Mouse (Mus musculus) limb, embryonic 14.5 days (tissue): ENCODE measurements at regions not wholly inside any gene's neighbourhood (a gene's known extent, or its start where the extent isn't known, plus 50 kb on each side); places are given as distances from the start of the nearest gene placed in this dataset.

Experiments
- ATAC-seq: fragments of 200-750 bp; cut with Nextera tagmentation; 2 replicates; pipeline ENCODE4 v1.8.0; 2017; ENCODE audit warnings: low read depth, moderate number of reproducible peaks, moderate TSS enrichment; ENCODE audit not compliant: low FRiP score
- DNase-seq: peaks from one replicate; pipeline ENCODE4 v3.0.0-alpha.2; 2015; ENCODE audit warnings: low spot score
- H3K27ac ChIP-seq: fragments of 300-500 bp; sonication (generic); replicated peaks from 2 replicates; pipeline ENCODE4 v1.5.1; 2014; ENCODE audit warnings: low read depth, mild to moderate bottlenecking, low read length, moderate library complexity, mixed read lengths
- H3K27me3 ChIP-seq: fragments of 300-500 bp; sonication (generic); 2 replicates; pipeline ENCODE4 v1.6.1; 2014; ENCODE audit warnings: low read length, mixed read lengths; ENCODE audit not compliant: control insufficient read depth, insufficient read depth
- H3K36me3 ChIP-seq: fragments of 300-500 bp; sonication (generic); 2 replicates; pipeline ENCODE4 v1.6.1; 2014; ENCODE audit warnings: mild to moderate bottlenecking, low read length, moderate library complexity, mixed read lengths; ENCODE audit not compliant: control insufficient read depth, insufficient read depth
- H3K4me1 ChIP-seq: fragments of 300-500 bp; sonication (generic); 2 replicates; pipeline ENCODE4 v1.6.1; 2014; ENCODE audit warnings: antibody characterized with exemption, low read length, mixed read lengths; ENCODE audit not compliant: control insufficient read depth, insufficient read depth
- H3K4me2 ChIP-seq: fragments of 300-500 bp; sonication (generic); replicated peaks from 2 replicates; pipeline ENCODE4 v1.6.1; 2014; ENCODE audit warnings: low read depth, mild to moderate bottlenecking, low read length, moderate library complexity; ENCODE audit not compliant: severe bottlenecking
- H3K4me3 ChIP-seq: fragments of 300-500 bp; sonication (generic); replicated peaks from 2 replicates; pipeline ENCODE4 v1.5.1; 2014; ENCODE audit warnings: low read length
- H3K9ac ChIP-seq: fragments of 300-500 bp; sonication (generic); 2 replicates; pipeline ENCODE4 v1.6.1; 2014; ENCODE audit warnings: mild to moderate bottlenecking, low read depth, low read length, moderate library complexity; ENCODE audit not compliant: severe bottlenecking
- H3K9me3 ChIP-seq: fragments of 300-500 bp; sonication (generic); 2 replicates; pipeline ENCODE4 v1.6.1; 2016; ENCODE audit warnings: low read length; ENCODE audit not compliant: control insufficient read depth
- POLR2A ChIP-seq: fragments of 200-500 bp; IDR thresholded peaks from 2 replicates; pipeline ENCODE4 v1.8.0; 2012; ENCODE audit warnings: inconsistent platforms, mild to moderate bottlenecking, moderate library complexity, borderline replicate concordance; ENCODE audit not compliant: insufficient read depth, insufficient read length; ENCODE audit errors: extremely low read depth
- WGBS: fragments of 180-500 bp; shearing (Covaris S2); extraction: QIAGEN DNeasy Blood & Tissue Kit; methylation state at CpG from one replicate; pipeline ENCODE4 v1.1.7; 2014; 5-methylcytosine and 5-hydroxymethylcytosine counted together

DNA sequence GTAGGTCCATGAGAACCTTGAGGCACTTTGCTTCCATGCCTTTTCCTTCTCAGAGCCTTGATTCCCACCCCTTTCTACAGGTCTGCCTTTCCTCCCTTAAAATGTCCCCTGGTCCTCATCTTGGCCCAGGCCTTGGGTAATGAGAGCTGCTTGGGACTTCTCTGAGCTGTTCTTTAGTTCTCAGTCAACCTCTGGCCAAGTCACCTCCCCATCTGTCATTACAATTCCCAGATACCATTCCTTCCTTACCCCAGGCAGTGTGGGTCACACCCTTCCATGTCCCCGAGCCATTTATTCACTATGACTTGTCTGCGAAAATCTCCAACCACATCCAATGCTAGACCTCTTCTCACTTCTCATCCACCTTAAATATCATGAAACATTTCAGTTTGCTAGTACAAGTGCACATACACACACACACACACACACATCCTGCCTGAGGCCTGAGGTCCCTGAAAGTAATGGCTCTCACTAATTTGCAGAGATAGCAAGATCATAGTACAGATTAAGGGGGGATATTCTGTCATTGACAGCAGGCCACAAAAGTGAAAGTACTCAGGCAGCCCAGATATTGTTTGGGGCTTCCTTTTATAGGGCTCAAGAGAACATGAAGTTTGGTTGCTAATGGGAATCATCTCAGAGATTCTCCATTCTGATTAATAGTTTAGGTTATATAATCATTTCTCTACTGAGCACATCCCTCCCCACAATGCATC, 317.3 kb upstream of the Jarid2 start:
- DNase-seq = no peak
- Histone ChIP-seq H3K4me1 (peaks cover 13% of the 10 kb centered on the region), H3K4me2 (no peak overlapping the region), H3K27ac (no peak overlapping the region), H3K36me3 (no peaks in the 10 kb centered on the region), H3K4me3 (no peak overlapping the region), H3K27me3 (no peaks in the 10 kb centered on the region), H3K9ac (no peak overlapping the region), H3K9me3 (no peaks in the 10 kb centered on the region)
- no peak for TF ChIP-seq POLR2A
- 89% methylated on average over 2 of the region's 2 CpGs for WGBS
- no peak for ATAC-seq

DNA sequence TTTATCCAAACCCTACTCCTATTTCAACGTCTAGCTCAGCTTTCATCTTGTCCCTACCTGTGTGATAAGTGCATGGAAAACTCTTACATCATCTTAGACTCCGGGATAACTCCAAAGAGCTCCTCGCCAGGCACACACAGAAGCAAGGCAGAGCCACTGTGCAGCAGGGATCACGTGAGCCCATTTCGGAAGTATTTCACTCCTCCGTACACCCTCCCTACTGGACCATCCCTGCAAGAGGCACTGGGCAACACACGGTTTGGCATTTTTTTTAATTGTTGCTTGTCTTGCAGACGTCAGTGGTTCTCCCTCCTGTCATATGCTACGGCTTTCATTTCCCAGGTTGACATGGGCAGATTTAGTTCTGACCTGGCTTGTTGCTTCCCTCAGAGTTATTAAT, 316.0 kb upstream of the Jarid2 start:
- ATAC-seq (no peak), DNase-seq (no peak)
- H3K27me3 ChIP-seq = no peaks in the 10 kb centered on the region
- H3K36me3 ChIP-seq = no peaks in the 10 kb centered on the region
- no peak overlapping the region for H3K9ac ChIP-seq
- H3K9me3 ChIP-seq = no peaks in the 10 kb centered on the region
- H3K27ac ChIP-seq = no peak overlapping the region
- WGBS = 63% methylated on average over 9 of the region's 9 CpGs
- H3K4me2 ChIP-seq = no peak overlapping the region
- peaks cover 20% of the 10 kb centered on the region for H3K4me1 ChIP-seq
- no peak overlapping the region for H3K4me3 ChIP-seq
- no peak for TF ChIP-seq POLR2A

DNA sequence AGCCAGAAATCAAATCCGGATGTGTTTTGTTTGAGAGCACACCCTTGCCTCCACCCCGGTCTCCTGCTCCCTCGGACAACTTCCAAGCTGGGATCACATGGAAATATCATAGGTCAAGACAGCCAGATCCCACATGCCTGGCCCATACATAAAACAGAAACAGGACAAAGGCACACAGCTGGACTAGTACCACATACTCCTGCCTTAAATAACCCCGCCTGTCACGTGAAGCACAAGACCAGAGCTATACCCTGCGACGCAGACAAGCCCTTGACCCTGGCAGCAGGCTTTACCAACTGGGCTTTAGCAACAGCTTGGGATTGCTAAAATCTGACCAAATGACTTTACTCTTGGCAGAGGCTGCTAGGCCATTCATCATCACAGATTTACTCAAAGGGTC, 313.3 kb upstream of the Jarid2 start:
- Histone ChIP-seq H3K4me3 (no peak overlapping the region), H3K27me3 (no peaks in the 10 kb centered on the region), H3K4me2 (no peak overlapping the region), H3K9ac (no peak overlapping the region), H3K27ac (no peak overlapping the region), H3K9me3 (no peaks in the 10 kb centered on the region), H3K36me3 (no peaks in the 10 kb centered on the region), H3K4me1 (peaks cover 27% of the 10 kb centered on the region)
- DNase-seq (no peak), ATAC-seq (no peak)
- WGBS = 54% methylated on average over 7 of the region's 7 CpGs
- no peak for TF ChIP-seq POLR2A

DNA sequence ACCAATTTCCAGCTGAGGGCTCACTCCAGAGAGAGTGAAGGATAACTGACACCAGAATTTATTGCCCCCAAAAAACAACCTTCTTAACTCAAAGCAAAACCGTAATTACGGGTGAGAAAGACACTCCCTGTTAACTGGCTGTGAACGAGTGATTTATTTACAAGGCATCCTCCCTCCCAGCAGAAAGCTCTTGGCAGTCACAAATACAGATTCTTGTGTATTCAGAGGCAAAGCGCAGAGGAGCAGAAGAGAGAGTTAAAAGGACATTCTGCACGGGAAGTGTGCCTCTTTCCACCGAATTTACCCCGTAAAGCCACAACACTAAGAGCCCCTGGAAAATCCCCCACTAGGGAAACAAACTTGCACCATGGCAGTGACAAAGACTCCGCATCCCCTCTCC, 312.3 kb upstream of the Jarid2 start:
- H3K9ac ChIP-seq = no peak overlapping the region
- 0 out of 2 replicates have a peak overlapping the region, but pooled peaks have one; percentile 6 for H3K4me2 ChIP-seq
- TF ChIP-seq POLR2A = no peak
- no peak overlapping the region for H3K4me3 ChIP-seq
- no peaks in the 10 kb centered on the region for H3K9me3 ChIP-seq
- no peak for ATAC-seq
- peak; percentile 44 for DNase-seq
- no peaks in the 10 kb centered on the region for H3K36me3 ChIP-seq
- no peak overlapping the region for H3K27ac ChIP-seq
- H3K4me1 ChIP-seq = peaks cover 27% of the 10 kb centered on the region
- H3K27me3 ChIP-seq = no peaks in the 10 kb centered on the region
- 10% methylated on average over 8 of the region's 8 CpGs for WGBS

DNA sequence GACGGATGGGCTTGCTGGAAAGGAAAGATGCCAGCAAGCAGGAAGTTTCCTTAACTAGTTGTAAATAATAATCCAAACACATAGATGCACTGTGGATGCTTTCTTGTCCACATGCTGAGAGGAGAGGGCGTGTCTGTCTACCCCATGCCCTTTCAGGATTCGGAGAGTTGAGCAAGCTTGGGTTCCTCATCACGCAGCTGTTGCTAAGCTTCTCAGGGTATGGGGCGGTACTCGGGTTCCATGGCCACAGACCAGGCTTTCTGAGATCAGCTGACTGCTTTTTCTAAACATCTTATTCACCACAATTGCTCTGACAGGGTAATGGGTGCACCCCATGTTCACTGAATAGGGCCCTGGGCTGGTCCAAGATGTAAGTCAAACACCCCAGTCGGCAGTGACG, 310.2 kb upstream of the Jarid2 start:
- H3K9ac ChIP-seq = no peak overlapping the region
- H3K9me3 ChIP-seq = no peaks in the 10 kb centered on the region
- H3K4me2 ChIP-seq = no peak overlapping the region
- 61% methylated on average over 8 of the region's 8 CpGs for WGBS
- H3K27ac ChIP-seq = no peak overlapping the region
- no peaks in the 10 kb centered on the region for H3K36me3 ChIP-seq
- no peak overlapping the region for H3K4me3 ChIP-seq
- no peaks in the 10 kb centered on the region for H3K27me3 ChIP-seq
- no peak for TF ChIP-seq POLR2A
- H3K4me1 ChIP-seq = peaks cover 33% of the 10 kb centered on the region
- no peak for DNase-seq
- no peak for ATAC-seq
